Mouse (Mus musculus): Measurements from ENCODE around the gene Pam16.

- TF ChIP-seq CTCF (IDR thresholded peaks at IDR 0.05; ENCODE audit: extremely low read depth, insufficient read depth, insufficient read length, insufficient replicate concordance) (no peak), POLR2A (IDR thresholded peaks at IDR 0.05; ENCODE audit: low read depth, low read length) (no peak)
These were observed 28.6 kb downstream of the Pam16 start for GRCm38 (mm10) chr16:4596141-4596728.

Measured in spleen, adult 2 months (tissue).